8 mouse cellular contexts compared by ENCODE assay signal in genomic region chr3:104670183-104671020, GRCm38 (mm10). TPM values are rescaled to one million over a fixed set of nuclear protein-coding genes. Genes with fewer than 3 reads are reported as not detected.
DNase-seq lines count a peak whose midpoint lies in the region; ATAC-seq and TF ChIP-seq lines count a peak whose summit lies in the region.
"Not testable (repeated sequence)": the region's sequence is repeated elsewhere in the genome, so short reads cannot be mapped to it uniquely, and the experiment has no call there.

No protein-coding gene starts in this region.

- H3K9ac ChIP-seq in liver, embryonic 15.5 days, result peak overlapping the region; percentile 63

- DNase-seq in G1E (ENCODE audit: low spot score); forebrain, embryonic 10.5 days (ENCODE audit: extremely low spot score, low spot score): not testable (repeated sequence)
- peak; percentile 37 for DNase-seq in c-Kit-positive CD71-positive TER-119-positive erythroid progenitor cells, embryonic 14.5 days (ENCODE audit: low spot score)
- peak; percentile 37 for DNase-seq in hindbrain, embryonic 10.5 days (ENCODE audit: low spot score)
- DNase-seq in kidney, postnatal 10 days, result peak; percentile 31
- DNase-seq in thymus, adult 2 months, result peak; percentile 19

- TF ChIP-seq CTCF in G1E (IDR thresholded peaks at IDR 0.05; ENCODE audit: low read depth, low read length); thymus, adult 2 months (IDR thresholded peaks at IDR 0.05; ENCODE audit: borderline replicate concordance, control insufficient read depth, extremely low read depth, insufficient read depth, low read length, poor library complexity): not testable (repeated sequence)

- H3K27ac ChIP-seq in forebrain, embryonic 10.5 days, result 0 out of 2 replicates have a peak overlapping the region, but pooled peaks have one; percentile 60
- H3K27ac ChIP-seq in hindbrain, embryonic 10.5 days, result peak overlapping the region; percentile 14
- H3K27ac ChIP-seq in liver, embryonic 15.5 days (replicated peaks), result peak overlapping the region; percentile 96
- H3K27ac ChIP-seq in thymus, adult 2 months (ENCODE audit: control insufficient read depth, insufficient read depth, low read length), result peak overlapping the region; percentile 63; the same call in 1 of the 2 replicates

- H3K27me3 ChIP-seq in G1E (ENCODE audit: insufficient read depth, low read length); hindbrain, embryonic 10.5 days (ENCODE audit: insufficient read depth, poor library complexity, severe bottlenecking); liver, embryonic 15.5 days; thymus, adult 2 months (ENCODE audit: control insufficient read depth, insufficient read depth, low read length): not testable (repeated sequence)
- H3K27me3 ChIP-seq in forebrain, embryonic 10.5 days (ENCODE audit: poor library complexity, severe bottlenecking), result peaks cover 11% of the 10 kb centered on the region; the same call in 1 of the 2 replicates

- not testable (repeated sequence) for H3K9me3 ChIP-seq in G1E (replicated peaks); forebrain, embryonic 10.5 days; hindbrain, embryonic 10.5 days; liver, embryonic 15.5 days (replicated peaks)

- ATAC-seq in G1E (ENCODE audit: extremely low read depth, insufficient number of reproducible peaks, low FRiP score, poor library complexity, severe bottlenecking), result peak; percentile 58
- peak; percentile 59 for ATAC-seq in liver, embryonic 15.5 days (ENCODE audit: insufficient read depth)
- 0 out of 2 replicates have a peak, but pooled peaks have one; percentile 54 for ATAC-seq in monocyte, adult 5-6 weeks (replicated peaks; ENCODE audit: insufficient number of reproducible peaks, low FRiP score, low TSS enrichment, poor library complexity, severe bottlenecking)

- TF ChIP-seq POLR2A in thymus, adult 2 months (IDR thresholded peaks at IDR 0.05; ENCODE audit: control insufficient read depth, extremely low read depth, insufficient read depth, low read length, poor library complexity), result not testable (repeated sequence)

- peaks cover 68% of the 10 kb centered on the region for H3K4me1 ChIP-seq in G1E (ENCODE audit: insufficient read depth, low read depth, low read length)
- peaks cover 50% of the 10 kb centered on the region for H3K4me1 ChIP-seq in forebrain, embryonic 10.5 days
- H3K4me1 ChIP-seq in hindbrain, embryonic 10.5 days (replicated peaks), result peaks cover 48% of the 10 kb centered on the region
- peaks cover 85% of the 10 kb centered on the region for H3K4me1 ChIP-seq in liver, embryonic 15.5 days (replicated peaks)
- peaks cover 38% of the 10 kb centered on the region for H3K4me1 ChIP-seq in thymus, adult 2 months (replicated peaks; ENCODE audit: control insufficient read depth, insufficient read depth, low read length)

- H3K36me3 ChIP-seq in G1E (replicated peaks); forebrain, embryonic 10.5 days (replicated peaks); hindbrain, embryonic 10.5 days; liver, embryonic 15.5 days (replicated peaks); thymus, adult 2 months (ENCODE audit: control insufficient read depth, insufficient read depth, low read length): not testable (repeated sequence)

- H3K4me3 ChIP-seq in G1E (ENCODE audit: low read depth, low read length), result peak overlapping the region; percentile 31; the same call in 1 of the 2 replicates
- H3K4me3 ChIP-seq in forebrain, embryonic 10.5 days; hindbrain, embryonic 10.5 days; liver, embryonic 15.5 days (replicated peaks); thymus, adult 2 months (ENCODE audit: control insufficient read depth, insufficient read depth, low read length): not testable (repeated sequence)

- 40% methylated on average over 1 of the region's 1 CpGs for WGBS in forebrain, embryonic 10.5 days
- WGBS in hindbrain, embryonic 10.5 days, result 47% methylated on average over 1 of the region's 1 CpGs
- 14% methylated on average over 1 of the region's 1 CpGs for WGBS in liver, embryonic 15.5 days (ENCODE audit: insufficient replicate concordance)
- WGBS in thymus, adult 2 months, result 18% methylated on average over 1 of the region's 1 CpGs

- peak overlapping the region; percentile 71 for H3K4me2 ChIP-seq in liver, embryonic 15.5 days

RNA-seq across cellular contexts. Expression of gene Slc16a1, which starts 31.9 kb away (rescaled TPM):
- total RNA-seq in G1E (2014; fragmentation: Nextera tagmentation), result 32.1 and 75.1 TPM in 2 replicates
- 49.8 and 52.7 TPM in 2 replicates for total RNA-seq in G1E (2017)
- 62.5 and 76.5 TPM in 2 replicates for polyA plus RNA-seq in G1E (2012)
- polyA plus RNA-seq in forebrain, embryonic 10.5 days (2016; fragmentation: Nextera tagmentation; extraction: Ambion mirVana), result 57.3 and 60.0 TPM in 2 replicates
- 29.7 and 45.0 TPM in 2 replicates for polyA plus RNA-seq in hindbrain, embryonic 10.5 days (2016; fragmentation: Nextera tagmentation; extraction: Ambion mirVana)
- polyA plus RNA-seq in liver, embryonic 15.5 days (2015; fragmentation: Nextera tagmentation; extraction: Ambion mirVana), result 86.3 and 95.2 TPM in 2 replicates
- total RNA-seq in monocyte, adult 5-6 weeks (2017), result 4.8 to 7.0 TPM (median 6.2 TPM) in 3 replicates
- polyA plus RNA-seq in thymus, adult 2 months (2012; rRNA removed), result 54.9 and 80.5 TPM in 2 replicates

Comparison
In these comparisons a context has a peak if more than half of its experiments do, and no peak if none do; other contexts are left out.
1. H3K27ac ChIP-seq: peak in every context shown above with its lines; median percentile 96 in liver, embryonic 15.5 days; 63 in thymus, adult 2 months; 60 in forebrain, embryonic 10.5 days; 14 in hindbrain, embryonic 10.5 days.